Mouse (Mus musculus): ENCODE results near the gene B3galnt1.

The B3galnt1 gene

GRCm38 (mm10) chr3:69598261-69599165, at the start of gene B3galnt1:
Gene B3galnt1 (minus strand): TSS chr3:69598960.
- DNase-seq (ENCODE audit: low spot score in 2 of 2) = peak; percentile 63 to 75

GRCm38 (mm10) chr3:69634521-69634920, 35.8 kb upstream of the B3galnt1 start:
- DNase-seq (ENCODE audit: low spot score in 2 of 2) = no peak

- DNase-seq (ENCODE audit: low spot score in 2 of 2) = no peak
These were observed 35.1 kb upstream of the B3galnt1 start for GRCm38 (mm10) chr3:69633706-69634420.

GRCm38 (mm10) chr3:69626963-69627590, 28.3 kb upstream of the B3galnt1 start:
- DNase-seq (ENCODE audit: low spot score in 2 of 2) = no peak

- no peak for DNase-seq (ENCODE audit: low spot score in 2 of 2)
These were observed 27.6 kb upstream of the B3galnt1 start for GRCm38 (mm10) chr3:69626213-69626962.

- DNase-seq (ENCODE audit: low spot score in 2 of 2) = no peak
These were observed 25.4 kb upstream of the B3galnt1 start for GRCm38 (mm10) chr3:69624182-69624581.

- DNase-seq (ENCODE audit: low spot score in 2 of 2) = no peak
These were observed 9.1 kb upstream of the B3galnt1 start for GRCm38 (mm10) chr3:69607909-69608308.

GRCm38 (mm10) chr3:69607468-69607867, 8.7 kb upstream of the B3galnt1 start:
- no peak for DNase-seq (ENCODE audit: low spot score in 2 of 2)

- no peak for DNase-seq (ENCODE audit: low spot score in 2 of 2)
These were observed 8.2 kb upstream of the B3galnt1 start for GRCm38 (mm10) chr3:69606923-69607322.

- DNase-seq (ENCODE audit: low spot score in 2 of 2) = no peak
These were observed 373 bp upstream of the B3galnt1 start for GRCm38 (mm10) chr3:69599166-69599500.

- DNase-seq (ENCODE audit: low spot score in 2 of 2) = no peak
These were observed 944 bp downstream of the B3galnt1 start for GRCm38 (mm10) chr3:69597816-69598215.

GRCm38 (mm10) chr3:69597211-69597610, 1.5 kb downstream of the B3galnt1 start:
- no peak for DNase-seq (ENCODE audit: low spot score in 2 of 2)

GRCm38 (mm10) chr3:69596116-69596515, 2.6 kb downstream of the B3galnt1 start:
- DNase-seq (ENCODE audit: low spot score in 2 of 2) = no peak

GRCm38 (mm10) chr3:69594071-69594470, 4.7 kb downstream of the B3galnt1 start:
- no peak for DNase-seq (ENCODE audit: low spot score in 2 of 2)

- no peak for DNase-seq (ENCODE audit: low spot score in 2 of 2)
These were observed 5.3 kb downstream of the B3galnt1 start for GRCm38 (mm10) chr3:69593426-69593825.

- DNase-seq (ENCODE audit: low spot score in 2 of 2) = no peak
These were observed 10.5 kb downstream of the B3galnt1 start for GRCm38 (mm10) chr3:69588101-69588760.

- DNase-seq (ENCODE audit: low spot score in 2 of 2) = no peak
These were observed 15.0 kb downstream of the B3galnt1 start for GRCm38 (mm10) chr3:69583798-69584197.

- no peak for DNase-seq (ENCODE audit: low spot score in 2 of 2)
These were observed 20.0 kb downstream of the B3galnt1 start for GRCm38 (mm10) chr3:69578791-69579190.

GRCm38 (mm10) chr3:69576715-69577114, 22.0 kb downstream of the B3galnt1 start:
- no peak for DNase-seq (ENCODE audit: low spot score in 2 of 2)

GRCm38 (mm10) chr3:69575577-69575976, 23.2 kb downstream of the B3galnt1 start:
- DNase-seq (ENCODE audit: low spot score in 2 of 2) = no peak

- DNase-seq (ENCODE audit: low spot score in 2 of 2) = no peak
These were observed 26.2 kb downstream of the B3galnt1 start for GRCm38 (mm10) chr3:69572561-69572960.
